Comparison of ENCODE assay signal across 8 mouse cellular contexts in the genomic region with DNA sequence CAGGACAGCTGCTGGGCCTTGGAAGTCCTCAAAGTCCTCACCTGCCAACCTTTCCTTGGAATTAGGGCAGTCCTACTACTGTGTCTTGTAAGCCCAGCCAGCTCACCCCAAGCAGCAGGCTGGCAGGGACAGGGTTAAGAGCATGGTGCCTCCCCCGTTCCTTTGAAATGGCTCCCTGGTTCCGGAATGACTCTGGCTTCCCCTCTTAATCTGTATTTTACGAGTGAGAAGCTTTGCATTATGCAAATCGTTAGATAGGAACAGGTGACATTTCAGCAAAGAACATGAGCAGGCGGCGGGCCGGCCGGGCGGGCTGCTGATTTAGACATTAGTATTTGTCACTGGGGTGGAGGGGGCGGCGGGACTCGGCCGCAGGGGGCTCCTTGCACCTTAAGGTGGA.
DNase-seq lines count a peak whose midpoint lies in the region; ATAC-seq and TF ChIP-seq lines count a peak whose summit lies in the region.

No protein-coding gene starts in this region.

- 13% methylated on average over 13 of the region's 13 CpGs for WGBS in heart, embryonic 14.5 days
- WGBS in forebrain, embryonic 13.5 days: 3% methylated on average over 13 of the region's 13 CpGs
- WGBS in midbrain, embryonic 10.5 days: 3% methylated on average over 13 of the region's 13 CpGs
- 23% methylated on average over 13 of the region's 13 CpGs for WGBS in thymus, adult 2 months

- peaks cover 16 to 20% of the 10 kb centered on the region in 2 experiments for H3K4me1 ChIP-seq in heart, embryonic 14.5 days (ENCODE audit: control insufficient read depth in 2 of 2, insufficient read depth in 2 of 2, low read length in 2 of 2)
- H3K4me1 ChIP-seq in forebrain, embryonic 13.5 days: peaks cover 16% of the 10 kb centered on the region
- H3K4me1 ChIP-seq in midbrain, embryonic 10.5 days: peaks cover 47% of the 10 kb centered on the region
- peaks cover 5% of the 10 kb centered on the region for H3K4me1 ChIP-seq in thymus, adult 2 months (replicated peaks; ENCODE audit: control insufficient read depth, insufficient read depth, low read length)

- no peak overlapping the region for H3K9ac ChIP-seq in heart, embryonic 14.5 days (ENCODE audit: low read length)
- H3K9ac ChIP-seq in forebrain, embryonic 13.5 days: no peak overlapping the region

- no peak for TF ChIP-seq POLR2A in thymus, adult 2 months (IDR thresholded peaks at IDR 0.05; ENCODE audit: control insufficient read depth, extremely low read depth, insufficient read depth, low read length, poor library complexity)

- H3K4me3 ChIP-seq in heart, embryonic 14.5 days (ENCODE audit: control insufficient read depth in 1 of 2, insufficient read depth in 1 of 2, low read depth in 1 of 2, low read length in 2 of 2): peak overlapping the region in 1 of 2 experiments; percentile 16; a peak in 2 of 4 replicates
- peak overlapping the region; percentile 13 for H3K4me3 ChIP-seq in forebrain, embryonic 13.5 days
- peak overlapping the region; percentile 40 for H3K4me3 ChIP-seq in midbrain, embryonic 10.5 days
- H3K4me3 ChIP-seq in thymus, adult 2 months (ENCODE audit: control insufficient read depth, insufficient read depth, low read length): no peak overlapping the region

- H3K27me3 ChIP-seq in heart, embryonic 14.5 days (ENCODE audit: control insufficient read depth, insufficient read depth, low read length): peaks cover 40% of the 10 kb centered on the region
- peaks cover 91% of the 10 kb centered on the region for H3K27me3 ChIP-seq in forebrain, embryonic 13.5 days
- peaks cover 90% of the 10 kb centered on the region for H3K27me3 ChIP-seq in midbrain, embryonic 10.5 days (ENCODE audit: low read depth, poor library complexity, severe bottlenecking)
- H3K27me3 ChIP-seq in thymus, adult 2 months (ENCODE audit: control insufficient read depth, insufficient read depth, low read length): no peaks in the 10 kb centered on the region

- no peak for TF ChIP-seq CTCF in thymus, adult 2 months (IDR thresholded peaks at IDR 0.05; ENCODE audit: borderline replicate concordance, control insufficient read depth, extremely low read depth, insufficient read depth, low read length, poor library complexity)

- no peak for ATAC-seq in heart, embryonic 14.5 days (ENCODE audit: insufficient number of reproducible peaks, insufficient read depth, low FRiP score, low read depth)
- ATAC-seq in forebrain, embryonic 13.5 days: no peak

- peak overlapping the region; percentile 51 for H3K4me2 ChIP-seq in heart, embryonic 14.5 days (ENCODE audit: low read length)
- peak overlapping the region; percentile 41 for H3K4me2 ChIP-seq in forebrain, embryonic 13.5 days

- H3K9me3 ChIP-seq in heart, embryonic 14.5 days (ENCODE audit: control insufficient read depth, low read length): no peaks in the 10 kb centered on the region
- H3K9me3 ChIP-seq in forebrain, embryonic 13.5 days (replicated peaks): no peaks in the 10 kb centered on the region
- no peaks in the 10 kb centered on the region for H3K9me3 ChIP-seq in midbrain, embryonic 10.5 days (replicated peaks)

- no peak overlapping the region for H3K27ac ChIP-seq in heart, embryonic 14.5 days (replicated peaks in 1 of 2; ENCODE audit: control insufficient read depth in 1 of 2, insufficient read depth in 1 of 2, low read depth in 2 of 2, low read length in 2 of 2)
- H3K27ac ChIP-seq in forebrain, embryonic 13.5 days: no peak overlapping the region
- peak overlapping the region; percentile 72 for H3K27ac ChIP-seq in midbrain, embryonic 10.5 days (replicated peaks)
- H3K27ac ChIP-seq in thymus, adult 2 months (ENCODE audit: control insufficient read depth, insufficient read depth, low read length): no peak overlapping the region

- H3K36me3 ChIP-seq in heart, embryonic 14.5 days (ENCODE audit: control insufficient read depth, insufficient read depth, low read length): no peaks in the 10 kb centered on the region
- no peaks in the 10 kb centered on the region for H3K36me3 ChIP-seq in forebrain, embryonic 13.5 days (ENCODE audit: poor library complexity, severe bottlenecking)
- no peaks in the 10 kb centered on the region for H3K36me3 ChIP-seq in midbrain, embryonic 10.5 days
- H3K36me3 ChIP-seq in thymus, adult 2 months (ENCODE audit: control insufficient read depth, insufficient read depth, low read length): no peaks in the 10 kb centered on the region

- no peak for DNase-seq in heart, adult 18-20 months
- DNase-seq in B cell, adult 2 months: peak; percentile 27 to 29
- DNase-seq in midbrain, embryonic 10.5 days (ENCODE audit: low spot score): no peak
- DNase-seq in gastrocnemius, postnatal 4 days (ENCODE audit: low spot score in 2 of 2): no peak
- DNase-seq in gastrocnemius, adult 8-10 months (ENCODE audit: low spot score in 2 of 2): no peak
- no peak for DNase-seq in thymus, adult 2 months

Comparison
In these comparisons a context has a peak if more than half of its experiments do, and no peak if none do; other contexts are left out.
1. DNase-seq: peak in B cell, adult 2 months (2 of 2); none in heart, adult 18-20 months (0 of 2), midbrain, embryonic 10.5 days (single experiment), gastrocnemius, postnatal 4 days (0 of 2), gastrocnemius, adult 8-10 months (0 of 2) and thymus, adult 2 months (single experiment).